Mouse (Mus musculus) thymus, postnatal 25 days (tissue): ENCODE measurements around the gene Srp68.

Experiments used
- DNase-seq: peaks from one replicate; pipeline ENCODE4 v3.0.0; 2022

The Srp68 gene

DNA sequence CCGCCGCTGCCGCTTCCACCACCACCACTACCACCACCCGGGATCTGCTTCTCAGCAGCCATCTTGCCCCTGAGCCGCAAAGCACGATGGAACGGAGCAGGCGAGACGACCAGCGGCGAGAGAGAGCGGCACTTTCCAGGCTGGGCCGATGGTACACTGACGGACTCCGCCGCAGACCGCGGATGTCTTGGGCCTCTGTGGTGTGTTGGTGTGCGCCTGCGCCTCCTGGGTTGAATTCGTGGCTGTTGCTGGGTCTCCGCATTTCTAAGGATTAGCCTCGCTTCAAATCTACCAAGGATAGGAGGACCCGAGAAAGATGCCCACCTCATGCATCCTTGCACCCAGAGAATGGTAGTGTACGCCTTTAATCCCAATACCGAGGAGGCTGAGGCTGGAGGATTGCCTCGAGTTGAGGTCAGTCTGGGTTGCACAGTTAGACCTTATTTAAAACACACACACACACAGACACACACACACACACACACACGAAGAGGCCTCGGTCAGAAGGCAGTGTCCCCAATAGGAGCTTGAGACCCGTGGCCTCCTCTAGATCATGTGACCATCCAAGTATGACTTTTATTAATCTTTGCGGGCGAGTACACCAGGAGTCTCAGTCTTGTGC, at the start of gene Srp68:
Gene Srp68 (minus strand): TSS at position 173 of the 622 bp plus-strand sequence.
- DNase-seq, result peak; percentile 90

DNA sequence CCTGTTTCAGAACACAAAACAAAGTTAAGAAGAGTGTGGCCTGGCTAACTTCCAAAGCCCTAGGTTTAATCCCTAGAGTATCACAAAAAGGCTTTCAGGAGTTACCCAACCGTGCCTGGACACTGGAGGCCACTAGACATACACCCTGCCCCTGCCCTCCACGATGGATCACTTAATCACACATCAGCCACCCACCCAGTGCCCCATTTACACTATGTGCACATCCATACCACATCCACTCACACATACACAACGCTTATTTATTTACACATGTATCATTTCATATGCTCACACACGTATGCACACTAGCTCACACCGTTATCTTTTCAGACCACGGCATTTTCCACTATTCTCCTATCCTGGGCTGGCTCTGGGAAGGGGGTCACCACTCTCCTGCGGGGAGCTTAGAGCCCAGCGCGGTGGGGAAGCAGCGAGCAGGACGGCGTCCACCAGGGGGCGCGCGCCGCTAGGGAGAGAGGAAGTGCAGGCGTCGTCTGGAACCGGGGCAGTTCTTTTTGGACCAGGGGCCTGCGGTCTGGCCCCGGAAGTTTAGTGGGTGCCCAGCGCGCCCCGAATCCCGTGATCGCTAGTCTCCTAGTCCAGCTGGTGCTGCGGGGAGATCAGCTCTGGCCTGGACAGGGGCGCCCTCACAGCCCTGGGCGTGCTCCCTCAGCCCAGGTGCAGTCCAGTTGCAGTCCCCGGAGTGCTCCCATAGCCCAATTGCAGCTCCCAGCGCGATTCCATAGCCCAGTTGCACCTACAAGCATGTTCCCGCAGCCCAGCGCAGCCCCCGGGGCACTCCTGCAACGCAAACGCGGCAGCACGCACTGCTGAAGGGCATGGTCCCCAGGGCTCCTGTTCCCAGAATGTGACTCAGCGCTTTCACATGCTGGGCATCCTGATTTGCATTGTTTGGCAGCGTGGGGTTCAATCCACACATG, 45.0 kb upstream of the Srp68 start:
- DNase-seq, result peak; percentile 87

DNA sequence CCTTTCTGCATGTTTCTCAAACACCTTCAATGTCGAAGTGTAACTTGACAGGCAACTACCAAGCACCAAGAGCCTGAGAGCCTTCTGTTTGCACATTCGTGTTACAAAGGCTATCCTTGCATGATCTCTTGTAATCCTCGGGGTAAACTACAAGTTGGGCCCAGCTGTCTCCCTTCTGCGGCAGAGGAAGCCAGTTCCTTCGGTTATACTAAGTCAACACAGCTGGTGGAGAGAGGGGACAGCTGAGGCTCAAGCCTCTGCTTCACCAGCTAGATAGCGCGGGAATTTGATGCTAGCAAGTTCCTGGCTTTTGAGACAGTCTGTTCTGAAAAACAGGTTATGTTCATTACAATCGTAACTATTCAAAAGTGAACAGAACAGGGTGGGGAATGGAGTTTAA, 38.3 kb upstream of the Srp68 start:
- DNase-seq, result no peak

DNA sequence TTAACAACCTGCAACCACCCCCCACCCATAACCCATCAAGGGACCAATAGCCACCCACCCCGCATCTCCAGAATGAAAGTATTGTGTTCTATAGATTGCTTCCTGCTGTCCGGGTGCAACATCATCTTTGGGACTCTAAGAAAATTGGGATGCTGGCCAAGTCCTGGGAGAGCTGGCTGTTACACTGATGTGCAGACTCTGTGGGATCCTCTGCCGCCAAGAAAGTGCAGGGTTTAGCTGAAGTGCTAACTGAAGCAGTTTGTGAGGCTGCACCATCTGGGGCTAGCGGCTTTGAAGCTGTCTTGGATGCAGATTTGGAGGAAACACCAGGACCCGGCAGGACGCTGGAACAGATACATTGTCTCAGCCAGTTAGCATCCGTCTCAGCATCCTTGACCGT, 37.2 kb upstream of the Srp68 start:
- DNase-seq, result no peak

DNA sequence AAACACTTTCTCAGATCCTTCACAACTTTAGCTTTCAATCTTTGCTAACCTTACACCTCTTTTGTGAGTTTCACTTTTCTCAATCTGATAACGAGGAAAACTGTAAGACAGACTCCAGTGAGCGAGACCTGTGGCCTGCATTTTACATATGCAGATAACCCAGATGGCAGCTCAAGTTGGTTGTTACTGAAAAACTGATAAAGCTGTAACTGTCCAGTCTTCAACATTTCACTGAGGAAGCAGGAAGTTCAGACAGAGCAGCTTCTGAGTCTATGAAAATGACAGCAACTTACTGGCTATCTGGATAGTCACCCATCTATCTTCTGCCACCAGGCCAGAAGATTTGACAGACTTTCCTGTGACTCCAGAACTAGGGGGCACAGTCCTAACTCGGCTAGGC, 35.6 kb upstream of the Srp68 start:
- DNase-seq, result no peak

DNA sequence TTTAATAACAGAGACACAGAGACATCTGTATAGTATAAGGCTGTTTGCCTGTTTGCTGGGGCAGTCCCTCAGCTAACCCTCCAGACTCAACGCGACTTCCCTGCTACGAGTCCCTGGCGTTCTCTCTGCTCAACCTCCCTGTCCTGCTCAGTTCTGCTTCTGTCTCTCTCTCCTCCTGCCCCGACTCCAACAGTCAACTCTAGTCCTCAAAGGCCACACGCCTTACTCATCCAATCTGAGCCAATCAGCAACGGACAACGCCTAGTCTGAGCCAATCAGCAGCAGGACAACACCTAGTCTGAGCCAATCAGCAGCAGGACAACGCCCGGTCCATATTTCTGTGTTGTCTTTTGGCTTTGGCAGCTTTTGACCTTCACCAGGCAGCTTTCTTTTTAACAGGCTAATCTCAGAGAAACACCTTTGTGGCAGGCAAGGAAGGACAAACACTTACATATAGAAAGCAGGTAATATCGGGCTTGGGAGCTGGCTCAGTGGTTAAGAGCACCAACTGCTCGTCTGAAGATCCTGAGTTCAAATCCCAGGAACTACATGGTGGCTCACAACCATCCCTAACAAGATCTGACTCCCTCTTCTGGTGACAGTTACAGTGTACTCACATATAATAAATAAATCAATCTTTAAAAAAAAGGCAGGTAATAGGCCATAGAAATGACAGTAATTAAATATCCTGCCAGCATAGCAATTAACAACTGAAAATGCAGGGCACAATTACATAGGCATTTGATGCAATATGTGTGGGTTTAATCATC, 33.9 kb upstream of the Srp68 start:
- no peak for DNase-seq

DNA sequence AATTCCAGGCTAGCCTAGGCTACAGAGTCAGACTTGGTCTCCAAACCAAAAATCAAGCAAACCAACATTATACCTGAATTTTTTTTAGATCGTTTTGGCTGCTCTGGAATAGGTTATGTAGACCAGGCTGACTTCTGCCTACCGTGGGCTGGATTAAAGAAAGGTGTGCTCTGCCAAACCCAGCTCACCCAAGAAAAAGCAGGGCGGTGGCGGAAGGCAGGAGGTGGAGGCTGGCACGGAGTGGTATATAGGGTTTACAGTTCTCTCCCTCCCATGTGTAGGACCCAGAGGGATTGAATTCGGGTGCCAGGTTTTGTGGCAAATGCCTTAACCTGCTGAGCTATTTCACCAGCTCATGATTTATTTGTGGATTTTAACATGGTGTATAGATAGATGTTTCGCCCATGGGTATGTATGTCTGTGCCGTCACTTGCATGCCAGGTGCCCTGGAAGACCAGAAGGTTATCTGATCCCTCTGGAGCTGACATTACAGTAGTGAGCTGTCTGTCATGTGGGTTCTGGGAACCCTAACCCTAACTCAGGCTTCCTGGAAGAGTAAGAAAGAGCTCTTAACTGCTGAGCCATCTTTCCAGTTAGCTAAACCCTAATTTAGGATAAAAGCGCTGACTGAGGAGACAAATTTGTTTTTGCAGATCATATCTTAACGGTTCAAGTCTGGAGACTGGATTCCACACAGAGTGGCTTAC, 33.2 kb upstream of the Srp68 start, which contains the start of gene Exoc7:
Gene Exoc7 (minus strand): TSS at position 215 of the 707 bp plus-strand sequence.
- DNase-seq, result no peak

DNA sequence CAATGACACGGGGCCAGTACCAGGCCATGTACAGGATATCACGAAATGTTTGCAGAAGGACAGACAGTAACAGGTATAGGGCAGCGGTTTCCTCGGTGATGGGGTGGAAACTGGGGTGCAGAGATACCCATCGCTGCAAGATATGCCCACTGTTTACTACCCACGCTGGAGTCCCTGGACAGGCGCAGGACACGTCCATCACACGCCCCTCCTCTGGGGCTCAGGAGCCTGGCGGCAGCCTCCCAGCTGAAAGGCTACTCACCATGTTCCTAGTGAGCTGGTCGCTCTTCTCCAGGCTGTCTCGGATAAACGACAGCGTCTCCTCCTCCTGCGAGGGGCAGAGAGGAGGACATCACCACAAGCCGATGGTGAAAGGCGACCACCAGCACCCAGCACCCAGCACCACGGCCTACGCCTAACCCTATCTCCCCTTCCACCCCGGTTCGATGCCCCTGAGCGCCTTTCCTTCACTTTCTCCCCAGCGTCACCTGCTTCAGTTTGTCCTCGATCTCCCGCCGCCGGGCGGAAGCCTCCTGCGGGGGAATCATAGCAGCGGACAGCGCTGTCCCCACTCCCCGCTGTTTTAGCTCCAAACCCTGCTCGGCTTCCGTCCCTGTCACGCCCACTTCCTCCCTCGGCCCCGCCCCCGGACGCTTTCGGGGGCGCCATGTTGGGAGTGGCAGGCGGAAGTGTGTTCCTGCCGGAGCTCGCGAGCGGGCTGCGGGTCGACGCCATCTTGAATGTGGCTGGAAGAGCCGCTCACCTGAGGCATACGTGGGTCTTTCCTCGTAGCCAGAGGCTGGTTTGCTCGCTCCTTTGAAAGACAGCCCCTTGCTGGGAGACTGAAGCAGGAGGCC, 32.3 kb upstream of the Srp68 start:
- peak; percentile 94 for DNase-seq

DNA sequence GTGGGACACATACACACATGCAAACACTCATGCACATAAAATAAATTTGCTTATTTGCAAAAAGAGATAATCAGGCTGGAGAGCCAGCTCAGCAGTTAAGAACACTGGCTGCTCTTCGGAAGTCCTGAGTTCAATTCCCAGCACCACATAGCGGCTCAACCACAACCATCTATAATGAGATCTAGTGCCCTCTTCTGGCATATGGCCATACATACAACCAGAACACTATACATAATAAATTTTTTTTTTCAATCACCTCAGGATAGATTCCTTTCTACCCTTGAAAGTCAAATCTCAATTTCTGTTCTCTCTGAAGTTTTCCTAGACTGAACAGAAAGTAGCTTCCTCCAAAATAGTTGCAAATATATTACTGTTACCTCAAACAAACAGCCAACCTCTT, 31.4 kb upstream of the Srp68 start:
- no peak for DNase-seq

DNA sequence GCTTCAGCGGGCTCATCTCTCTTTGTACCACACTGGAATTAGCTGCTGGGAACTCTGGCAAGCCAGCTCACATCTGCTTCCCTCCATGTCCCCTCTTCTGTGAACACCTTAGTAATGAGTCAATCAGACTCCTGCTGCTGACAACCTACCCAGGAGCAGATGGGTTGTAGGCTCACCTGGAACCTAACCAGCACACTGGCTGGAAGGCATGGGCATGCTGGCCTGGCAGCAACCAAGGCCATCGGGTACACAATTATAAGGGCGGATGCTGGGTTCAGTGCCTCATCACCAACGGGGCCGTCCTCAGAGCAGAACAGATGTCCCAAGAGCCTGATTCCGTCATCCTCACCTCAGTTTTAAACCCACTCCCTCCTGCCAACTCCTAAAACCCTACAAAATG, 24.6 kb upstream of the Srp68 start:
- no peak for DNase-seq

DNA sequence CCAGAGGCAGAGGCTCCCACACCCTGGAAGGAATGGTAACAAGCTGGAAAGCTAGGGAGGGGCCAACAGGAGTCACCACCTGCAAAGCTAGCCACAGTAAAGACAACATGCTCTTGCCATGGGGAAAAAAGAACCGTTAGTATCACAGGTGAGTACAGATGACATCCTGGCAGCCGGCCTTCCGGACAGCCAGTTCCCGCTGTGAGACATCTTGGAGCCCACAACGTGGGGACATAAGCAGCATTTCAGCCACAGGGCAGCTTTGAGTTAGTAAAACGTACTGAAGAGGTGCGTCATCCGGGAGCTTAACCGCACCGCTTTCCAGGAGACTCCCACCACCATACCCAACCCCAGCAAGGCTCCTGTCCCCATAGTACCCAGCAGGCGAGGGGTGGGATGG, 24.2 kb upstream of the Srp68 start:
- DNase-seq, result no peak

DNA sequence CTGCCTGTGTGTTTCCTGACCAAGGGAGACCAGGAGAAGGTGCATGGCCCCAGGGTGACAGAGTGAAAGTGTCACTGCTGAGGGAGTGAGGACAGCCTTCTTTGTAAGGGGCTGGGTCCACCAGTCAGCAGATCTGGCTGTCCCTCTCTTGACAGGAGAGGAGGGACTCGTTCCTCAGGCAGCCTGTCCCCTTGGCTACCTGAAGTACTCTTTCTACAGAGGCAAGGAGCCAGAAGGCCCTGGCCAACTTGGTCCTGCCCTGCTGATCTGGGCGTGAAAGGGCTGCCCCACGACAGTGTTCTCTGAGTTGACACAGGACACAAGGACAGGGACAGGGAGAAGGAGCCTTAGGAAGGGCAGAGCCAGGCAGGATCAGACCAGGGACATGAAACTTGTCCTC, 23.0 kb upstream of the Srp68 start:
- DNase-seq, result no peak

DNA sequence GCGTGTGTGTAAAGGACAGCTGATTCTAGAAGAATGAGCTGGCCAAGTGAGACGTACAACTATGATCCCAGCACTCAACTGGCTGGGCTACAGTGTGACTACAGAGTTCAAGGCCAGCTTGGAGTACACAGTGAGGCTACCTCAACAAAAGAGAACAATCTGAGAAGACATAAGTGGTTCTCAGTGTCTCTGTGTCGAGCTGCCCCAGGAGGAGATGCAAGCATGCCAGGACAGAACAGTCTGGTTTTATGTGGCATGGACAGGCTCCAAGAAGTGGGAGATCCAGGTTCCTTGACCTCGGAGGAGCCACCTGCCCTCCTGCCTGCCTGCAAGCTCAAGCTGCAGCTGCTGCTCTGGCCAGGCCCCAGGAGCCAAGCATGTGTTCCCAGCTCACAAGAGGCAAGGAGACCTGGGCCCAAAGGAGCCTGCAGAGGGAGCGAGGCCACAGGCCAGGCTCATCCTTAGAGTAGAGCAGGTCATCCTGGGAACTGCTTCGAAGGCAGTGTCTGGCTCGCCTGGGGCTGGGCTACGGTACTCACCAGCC, 22.2 kb upstream of the Srp68 start:
- no peak for DNase-seq

DNA sequence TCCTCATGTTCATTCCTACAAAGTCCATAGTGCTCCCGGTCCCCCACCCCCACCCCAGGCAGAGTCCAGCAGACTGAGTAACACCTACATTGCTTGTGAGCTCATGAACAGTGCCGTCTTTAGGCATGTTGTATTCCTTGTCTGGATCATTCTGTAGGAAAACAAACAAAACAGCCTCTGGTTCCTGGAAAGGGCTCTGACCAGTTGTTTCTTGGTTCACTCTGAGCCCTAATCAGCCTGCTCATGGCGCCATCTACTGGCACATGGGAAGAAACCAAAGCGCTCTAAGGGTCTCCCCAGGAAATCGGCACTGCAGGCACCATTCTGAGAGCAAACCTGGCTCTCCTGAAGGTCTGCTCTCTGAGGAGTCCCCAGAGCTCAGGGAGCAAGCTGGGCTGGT, 20.3 kb upstream of the Srp68 start:
- DNase-seq, result peak; percentile 58

DNA sequence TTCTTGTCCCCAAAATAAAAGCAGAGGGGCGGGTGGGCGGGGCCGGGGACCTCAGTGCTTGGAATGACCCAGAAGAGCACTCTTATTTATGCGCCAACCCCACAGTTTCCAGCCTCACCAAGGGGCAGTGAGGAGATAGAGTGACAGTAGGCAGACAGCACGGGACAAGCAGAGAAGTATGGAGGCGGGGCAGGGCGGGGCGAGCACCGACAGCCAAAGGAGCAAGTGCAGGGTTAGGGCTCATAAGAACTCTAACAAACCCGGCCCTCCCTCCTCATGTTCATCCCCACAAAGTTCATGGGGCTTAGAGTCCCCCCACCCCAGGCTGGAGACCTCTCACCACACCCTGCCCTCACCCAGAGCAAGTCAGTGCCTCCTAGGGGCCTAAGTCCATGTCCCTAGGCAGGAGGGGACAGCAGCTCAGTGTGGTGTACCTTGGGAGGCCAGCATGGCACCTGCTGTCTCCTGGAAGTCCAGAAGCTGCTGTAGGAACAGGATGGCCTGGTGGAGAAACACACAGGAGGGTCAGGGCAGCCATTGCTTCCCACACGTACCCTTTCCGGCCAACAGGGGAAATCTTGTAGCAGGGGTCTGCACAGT, 19.6 kb upstream of the Srp68 start:
- no peak for DNase-seq

DNA sequence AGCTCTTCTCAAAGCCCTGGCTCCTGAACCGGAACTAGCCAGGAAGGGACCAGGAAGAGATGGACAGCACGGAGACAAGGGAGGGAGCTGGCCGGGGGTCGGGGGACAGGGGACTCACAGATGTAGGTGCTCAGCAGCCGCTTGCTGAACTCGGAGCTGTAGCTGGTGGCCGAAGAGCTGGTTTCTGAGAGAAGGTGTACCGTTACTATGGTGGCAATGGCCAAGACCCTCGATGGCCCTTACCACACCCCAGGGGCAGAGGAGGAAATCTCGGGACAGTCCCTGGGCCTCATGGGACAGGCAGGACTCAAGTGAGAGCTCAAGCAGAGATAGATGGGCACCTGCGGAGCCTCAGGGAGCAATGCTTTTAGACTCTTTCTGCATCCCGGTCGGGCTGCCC, 18.4 kb upstream of the Srp68 start:
- DNase-seq, result no peak

DNA sequence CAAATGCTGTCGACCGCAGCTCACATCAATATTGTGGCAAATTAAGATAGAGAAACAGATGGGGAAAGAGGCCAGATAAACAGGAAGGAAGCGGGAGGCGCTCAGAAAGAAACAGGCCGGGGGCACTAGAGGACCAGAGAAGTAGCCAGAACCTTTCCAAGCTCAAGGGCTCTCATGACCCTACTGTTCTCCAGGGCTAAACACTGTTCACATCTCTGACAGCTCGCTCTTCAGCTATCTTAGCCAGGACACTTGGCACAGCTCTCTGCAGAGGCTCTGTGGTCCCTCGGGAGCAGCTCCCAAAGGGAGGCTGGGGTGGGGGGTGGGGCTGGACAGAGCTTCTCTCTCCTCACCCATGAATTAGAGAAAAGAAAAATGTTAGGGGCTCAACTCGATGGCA, 16.5 kb upstream of the Srp68 start:
- DNase-seq, result no peak

DNA sequence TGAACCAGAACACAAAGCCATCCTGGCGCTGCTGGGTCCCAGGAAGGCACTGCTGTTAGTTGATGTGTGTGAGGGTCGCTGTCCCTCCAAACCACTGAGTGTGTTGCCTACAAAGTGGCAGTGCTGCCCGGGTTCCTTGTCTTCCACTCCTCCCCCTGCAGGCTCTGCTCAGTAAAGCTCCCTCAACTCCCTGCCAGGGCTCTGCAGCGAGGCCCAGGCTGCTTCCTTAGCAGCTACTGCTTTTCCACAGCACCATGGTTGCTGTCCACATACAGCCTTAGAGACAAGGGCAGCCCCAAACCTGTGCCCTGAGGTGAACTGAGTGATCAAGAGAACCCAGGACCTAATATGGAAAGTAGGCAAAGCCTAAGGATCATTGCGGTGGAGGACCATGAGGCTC, 13.3 kb upstream of the Srp68 start:
- DNase-seq, result no peak

DNA sequence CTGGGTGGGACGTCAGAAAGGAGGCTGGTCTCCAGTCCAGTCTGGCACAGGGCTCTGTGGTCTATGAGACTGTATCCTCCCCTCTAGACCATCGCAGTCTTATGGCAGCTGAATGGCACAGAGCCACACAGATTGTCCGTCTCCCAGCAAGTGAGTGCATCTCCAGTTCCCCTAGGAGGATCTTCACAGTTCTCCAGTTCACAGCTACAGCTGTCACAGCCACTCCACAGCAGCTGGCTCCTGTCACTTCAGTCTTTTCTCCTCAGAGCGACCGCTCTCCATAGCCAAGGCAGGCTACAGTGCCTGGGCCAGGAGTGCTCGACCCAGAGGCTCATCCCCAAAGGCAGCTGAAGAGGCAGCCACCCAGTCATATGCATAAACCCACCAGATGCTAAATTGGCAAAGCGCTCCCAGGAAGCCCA, 11.8 kb upstream of the Srp68 start:
- DNase-seq, result no peak

DNA sequence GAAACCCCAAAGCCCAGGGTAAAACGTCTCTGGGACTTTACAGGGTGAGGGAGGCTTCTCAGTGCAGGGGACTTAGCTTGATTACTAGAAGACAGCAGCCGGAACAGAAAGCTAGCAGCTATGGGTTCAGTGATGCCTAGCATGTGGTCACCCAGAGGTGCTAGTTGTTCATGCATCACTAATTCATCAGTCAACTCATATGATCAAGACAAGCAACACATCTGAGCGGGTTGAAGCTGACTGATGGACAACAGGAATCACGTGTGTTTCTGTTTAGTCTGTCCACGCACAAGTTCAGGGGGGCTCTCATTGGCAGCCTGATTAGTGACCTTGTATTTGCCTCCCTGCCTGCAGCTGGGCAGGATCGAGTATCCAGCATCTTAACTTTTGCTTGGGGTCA, 10.0 kb upstream of the Srp68 start:
- DNase-seq, result no peak

DNA sequence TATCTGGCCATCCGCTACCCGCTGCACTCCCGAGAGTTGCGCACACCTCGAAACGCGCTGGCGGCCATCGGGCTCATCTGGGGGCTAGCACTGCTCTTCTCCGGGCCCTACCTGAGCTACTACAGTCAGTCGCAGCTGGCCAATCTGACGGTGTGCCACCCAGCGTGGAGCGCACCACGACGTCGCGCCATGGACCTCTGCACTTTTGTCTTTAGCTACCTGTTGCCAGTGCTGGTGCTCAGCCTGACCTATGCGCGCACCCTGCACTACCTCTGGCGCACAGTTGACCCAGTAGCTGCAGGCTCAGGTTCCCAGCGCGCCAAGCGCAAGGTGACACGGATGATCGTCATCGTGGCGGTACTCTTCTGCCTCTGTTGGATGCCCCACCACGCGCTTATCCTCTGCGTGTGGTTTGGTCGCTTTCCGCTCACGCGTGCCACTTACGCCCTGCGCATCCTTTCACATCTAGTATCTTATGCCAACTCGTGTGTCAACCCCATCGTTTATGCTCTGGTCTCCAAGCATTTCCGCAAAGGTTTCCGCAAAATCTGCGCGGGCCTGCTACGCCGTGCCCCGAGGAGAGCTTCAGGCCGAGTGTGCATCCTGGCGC, 9.0 kb upstream of the Srp68 start:
- DNase-seq, result no peak
